Comparison of ENCODE assay signal across 28 mouse cellular contexts in the genomic region with DNA sequence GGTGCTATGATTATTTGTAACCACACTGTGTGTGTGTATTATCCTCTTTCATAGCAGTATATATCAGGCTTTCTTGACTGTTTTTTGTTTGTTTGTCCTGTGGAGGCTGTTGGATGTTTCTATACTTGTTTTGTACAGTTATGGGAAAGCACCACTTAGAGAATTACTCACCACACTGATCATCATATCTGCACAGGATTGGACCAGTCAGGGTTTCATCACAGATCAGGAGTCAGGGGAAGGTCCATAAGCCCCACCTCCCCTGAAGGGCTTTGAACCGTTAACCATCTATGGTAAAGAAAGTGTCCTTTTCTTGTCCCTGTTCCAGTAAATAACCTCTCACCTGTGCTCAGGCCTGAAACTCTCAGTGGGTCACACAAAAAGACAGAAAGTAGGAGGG.
DNase-seq lines count a peak whose midpoint lies in the region; ATAC-seq and TF ChIP-seq lines count a peak whose summit lies in the region.
"Had no signal": no experiment of that assay in that cellular context is flagged by ENCODE, and none has a peak within 500 bp of the region (broad histone marks: within the 10 kb centered on the region; RNA-seq: fewer than 3 reads in every experiment).

No protein-coding gene starts in this region.

- H3K4me2 ChIP-seq in intestine, embryonic 15.5 days (replicated peaks), result no peak overlapping the region
- H3K4me2 ChIP-seq in stomach, postnatal 0 days (replicated peaks; ENCODE audit: low read depth), result no peak overlapping the region
- H3K4me2 ChIP-seq: hindbrain, embryonic 12.5 days had no signal

- TF ChIP-seq CTCF in stomach, postnatal 0 days (IDR thresholded peaks at IDR 0.05; ENCODE audit: low read depth), result no peak

- peak; percentile 55 for DNase-seq in heart, adult 11 months
- DNase-seq in heart, embryonic 10.5 days (ENCODE audit: low spot score), result no peak
- no peak for DNase-seq in stomach, postnatal 0 days (ENCODE audit: low spot score)
- DNase-seq in ovary, postnatal 36 days (ENCODE audit: low spot score), result no peak
- no peak for DNase-seq in spleen, postnatal 14 days (ENCODE audit: low spot score in 2 of 2)
- DNase-seq: adrenal gland, postnatal 25 days; cerebellum, adult 11-12 months; cerebellum, postnatal 10 days; gastrocnemius, adult 2 months; gastrocnemius, postnatal 36 days; heart, adult 2 months; kidney, adult 8-10 months; kidney, postnatal 4 days; layer of hippocampus, postnatal 36 days; liver; lung, adult 2 months; lung, postnatal 10 days; right cerebral cortex, postnatal 25 days; thymus, postnatal 4 days had no signal

- TF ChIP-seq EP300 in stomach, postnatal 0 days (optimal IDR thresholded peaks at IDR 0.05), result no peak

- H3K27ac ChIP-seq in heart, embryonic 10.5 days, result no peak overlapping the region
- H3K27ac ChIP-seq in intestine, embryonic 15.5 days, result peak overlapping the region; percentile 70
- H3K27ac ChIP-seq in stomach, postnatal 0 days (replicated peaks), result peak overlapping the region; percentile 36
- H3K27ac ChIP-seq: gastrocnemius, adult 2 months; heart, adult 2 months; hindbrain, postnatal 0 days; kidney, postnatal 0 days; liver, embryonic 14.5 days; macrophage had no signal

- peak; percentile 79 for ATAC-seq in CD4-positive, CD25-positive, alpha-beta regulatory T cell, adult 4 months
- no peak for ATAC-seq in intestine, embryonic 15.5 days
- ATAC-seq in stomach, postnatal 0 days (ENCODE audit: low FRiP score, low TSS enrichment), result no peak; the same call in 1 of the 2 replicates
- ATAC-seq: hindbrain, postnatal 0 days; Patski had no signal

- no peaks in the 10 kb centered on the region for H3K9me3 ChIP-seq in heart, embryonic 10.5 days
- H3K9me3 ChIP-seq in intestine, embryonic 15.5 days, result no peaks in the 10 kb centered on the region
- no peaks in the 10 kb centered on the region for H3K9me3 ChIP-seq in stomach, postnatal 0 days (ENCODE audit: control insufficient read depth, low read length)
- H3K9me3 ChIP-seq: hindbrain, embryonic 12.5 days had no signal

- no peak overlapping the region for H3K9ac ChIP-seq in intestine, embryonic 15.5 days
- H3K9ac ChIP-seq in stomach, postnatal 0 days (ENCODE audit: low read length), result no peak overlapping the region
- H3K9ac ChIP-seq: hindbrain, embryonic 12.5 days; liver, embryonic 14.5 days had no signal

- peaks cover 10% of the 10 kb centered on the region for H3K4me1 ChIP-seq in heart, embryonic 10.5 days
- H3K4me1 ChIP-seq in intestine, embryonic 15.5 days (replicated peaks), result no peaks in the 10 kb centered on the region
- H3K4me1 ChIP-seq in stomach, postnatal 0 days (replicated peaks; ENCODE audit: control insufficient read depth, insufficient read depth), result no peaks in the 10 kb centered on the region

- no peaks in the 10 kb centered on the region for H3K27me3 ChIP-seq in heart, embryonic 10.5 days (ENCODE audit: insufficient read depth, poor library complexity, severe bottlenecking)
- no peaks in the 10 kb centered on the region for H3K27me3 ChIP-seq in intestine, embryonic 15.5 days (replicated peaks)
- no peaks in the 10 kb centered on the region for H3K27me3 ChIP-seq in stomach, postnatal 0 days (ENCODE audit: control insufficient read depth, insufficient read depth, low read length)
- H3K27me3 ChIP-seq: hindbrain, embryonic 12.5 days; Patski had no signal

- H3K4me3 ChIP-seq in heart, embryonic 10.5 days, result no peak overlapping the region
- H3K4me3 ChIP-seq in intestine, embryonic 15.5 days (replicated peaks), result no peak overlapping the region
- no peak overlapping the region for H3K4me3 ChIP-seq in stomach, postnatal 0 days (ENCODE audit: low read depth, low read length)
- H3K4me3 ChIP-seq: gastrocnemius, adult 2 months; heart, adult 2 months; hindbrain, embryonic 12.5 days had no signal

- 57% methylated on average over 1 of the region's 1 CpGs for WGBS in heart, embryonic 10.5 days
- WGBS in intestine, embryonic 15.5 days, result 45% methylated on average over 1 of the region's 1 CpGs
- 29% methylated on average over 1 of the region's 1 CpGs for WGBS in stomach, postnatal 0 days

- no peaks in the 10 kb centered on the region for H3K36me3 ChIP-seq in heart, embryonic 10.5 days
- H3K36me3 ChIP-seq in intestine, embryonic 15.5 days, result no peaks in the 10 kb centered on the region
- H3K36me3 ChIP-seq in stomach, postnatal 0 days (ENCODE audit: control insufficient read depth, insufficient read depth, low read length), result no peaks in the 10 kb centered on the region
- H3K36me3 ChIP-seq: G1E; hindbrain, embryonic 12.5 days had no signal
